Mouse (Mus musculus) stomach, embryonic 14.5 days (tissue): ENCODE results near the gene Cpne4. TPM values are rescaled to one million over a fixed set of nuclear protein-coding genes. Genes with fewer than 3 reads are reported as not detected.
A peak's percentile ranks its signal among the peaks of the same experiment; 100 is the strongest.

Source experiments
- ATAC-seq: fragments of 200-750 bp; cut with Nextera tagmentation; 2 replicates; pipeline ENCODE4 v1.8.0; 2017; ENCODE audit warnings: low read depth, moderate TSS enrichment; ENCODE audit not compliant: insufficient number of reproducible peaks, insufficient read depth, low FRiP score
- H3K27ac ChIP-seq: fragments of 300-500 bp; sonication (generic); 2 replicates; pipeline ENCODE4 v1.5.1; 2014; ENCODE audit warnings: mild to moderate bottlenecking, low read length, moderate library complexity, mixed read lengths
- H3K27me3 ChIP-seq: fragments of 300-500 bp; sonication (generic); 2 replicates; pipeline ENCODE4 v1.6.1; 2014; ENCODE audit warnings: low read length, control low read depth, mixed read lengths; ENCODE audit not compliant: control insufficient read depth, insufficient read depth
- H3K36me3 ChIP-seq: fragments of 300-500 bp; sonication (generic); 2 replicates; pipeline ENCODE4 v1.6.1; 2014; ENCODE audit warnings: mild to moderate bottlenecking, control low read depth, low read length, moderate library complexity, mixed read lengths; ENCODE audit not compliant: control insufficient read depth, insufficient read depth
- H3K4me1 ChIP-seq: fragments of 300-500 bp; sonication (generic); 2 replicates; pipeline ENCODE4 v1.6.1; 2014; ENCODE audit warnings: low read length, control low read depth, mixed read lengths; ENCODE audit not compliant: control insufficient read depth, insufficient read depth
- H3K4me2 ChIP-seq: fragments of 300-500 bp; sonication (generic); replicated peaks from 2 replicates; pipeline ENCODE4 v1.6.1; 2014; ENCODE audit warnings: low read depth, low read length, control low read depth
- H3K4me3 ChIP-seq: fragments of 300-500 bp; sonication (generic); 2 replicates; pipeline ENCODE4 v1.5.1; 2014; ENCODE audit warnings: low read depth, low read length, control low read depth
- H3K9ac ChIP-seq: fragments of 300-500 bp; sonication (generic); replicated peaks from 2 replicates; pipeline ENCODE4 v1.6.1; 2014; ENCODE audit warnings: low read depth, mild to moderate bottlenecking, control low read depth, low read length, moderate library complexity, mixed read lengths
- H3K9me3 ChIP-seq: fragments of 300-500 bp; sonication (generic); 2 replicates; pipeline ENCODE4 v1.6.1; 2016; ENCODE audit warnings: low read depth, low read length, control low read depth; ENCODE audit not compliant: control insufficient read depth
- WGBS: fragments of 180-500 bp; shearing (Covaris S2); extraction: QIAGEN DNeasy Blood & Tissue Kit; methylation state at CpG from one replicate; pipeline ENCODE4 v1.1.7; 2014; 5-methylcytosine and 5-hydroxymethylcytosine counted together
- polyA plus RNA-seq: library from polyadenylated mRNA; unstranded; fragments of >200 nt; fragmentation: Nextera tagmentation; extraction: Ambion mirVana; gene quantifications from 2 replicates; pipeline ENCODE4 v1.2.1, GENCODE M21; 2014

Cpne4 gene
- polyA plus RNA-seq, 1 experiment from 2014 or later: 0.48 TPM

DNA sequence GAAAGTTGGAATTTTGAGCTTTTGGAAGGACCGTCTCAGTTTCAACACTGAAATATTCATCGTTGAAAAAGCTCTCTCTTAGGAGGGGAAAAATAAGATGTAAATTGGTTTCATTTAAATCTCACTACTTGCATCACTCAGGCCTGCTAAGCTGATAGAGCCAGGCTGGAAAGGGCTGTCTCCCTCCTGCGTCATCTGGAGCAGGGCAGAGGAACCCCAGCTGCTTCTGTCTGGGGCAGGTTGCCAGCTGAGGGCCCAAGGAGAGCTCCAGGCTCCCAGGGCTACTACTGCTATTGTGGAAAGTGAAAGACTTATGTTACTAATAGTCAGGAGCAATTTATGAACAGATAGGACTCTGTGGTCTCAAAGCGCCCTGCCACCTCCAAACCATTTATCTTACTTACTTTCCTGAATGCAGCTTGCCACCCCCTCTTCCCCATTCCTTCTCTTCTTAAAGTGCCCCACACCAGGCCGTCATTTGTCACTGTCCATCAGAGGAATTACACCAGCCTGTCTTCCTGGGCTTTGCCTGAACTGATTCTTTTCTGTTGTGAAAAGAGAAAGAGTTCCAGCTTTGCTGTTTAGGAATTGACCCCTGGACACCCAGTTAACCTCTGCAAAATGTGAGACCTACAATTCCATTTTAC lies 99.4 kb downstream of the Cpne4 start:
- peak; percentile 69; the same call in 1 of the 2 replicates for ATAC-seq
- Histone ChIP-seq H3K9ac (no peak overlapping the region), H3K4me2 (no peak overlapping the region), H3K9me3 (no peaks in the 10 kb centered on the region), H3K4me1 (no peaks in the 10 kb centered on the region; the same call in 1 of the 2 replicates), H3K27me3 (no peaks in the 10 kb centered on the region), H3K27ac (no peak overlapping the region), H3K36me3 (no peaks in the 10 kb centered on the region), H3K4me3 (no peak overlapping the region)
- 40% methylated on average over 5 of the region's 5 CpGs for WGBS

DNA sequence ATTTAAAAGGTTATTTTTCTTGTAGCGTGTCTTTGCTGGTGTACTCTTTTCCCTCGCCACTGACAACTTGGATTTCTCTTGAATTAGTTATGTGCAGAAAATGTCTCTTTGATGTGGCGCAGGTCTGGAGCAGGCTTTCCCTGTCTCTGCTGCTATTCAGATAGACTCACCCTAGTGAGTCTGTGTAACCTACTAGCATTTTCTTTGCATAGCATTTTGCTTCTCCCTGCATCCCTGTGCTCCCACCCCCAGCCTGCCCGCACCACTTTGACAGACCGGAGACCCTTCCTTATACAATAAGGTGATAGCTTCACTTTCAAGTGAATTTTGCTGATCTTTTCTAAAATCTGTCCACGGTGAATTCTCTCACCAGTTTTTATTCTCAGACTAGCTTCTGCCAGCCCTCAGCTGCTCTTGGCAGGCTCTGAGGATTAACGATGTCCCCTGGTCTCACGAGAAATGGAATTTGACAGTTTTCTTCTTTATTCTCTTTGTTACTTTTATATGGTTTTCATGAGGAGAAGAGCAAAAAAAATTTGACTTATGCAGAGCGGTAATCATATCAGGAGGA lies 105.7 kb downstream of the Cpne4 start:
- no peak overlapping the region for H3K4me3 ChIP-seq
- 72% methylated on average over 9 of the region's 9 CpGs for WGBS
- no peaks in the 10 kb centered on the region for H3K36me3 ChIP-seq
- H3K4me1 ChIP-seq: no peaks in the 10 kb centered on the region
- no peak overlapping the region for H3K9ac ChIP-seq
- no peaks in the 10 kb centered on the region for H3K27me3 ChIP-seq
- H3K9me3 ChIP-seq: no peaks in the 10 kb centered on the region
- no peak for ATAC-seq
- H3K4me2 ChIP-seq: no peak overlapping the region
- no peak overlapping the region for H3K27ac ChIP-seq

DNA sequence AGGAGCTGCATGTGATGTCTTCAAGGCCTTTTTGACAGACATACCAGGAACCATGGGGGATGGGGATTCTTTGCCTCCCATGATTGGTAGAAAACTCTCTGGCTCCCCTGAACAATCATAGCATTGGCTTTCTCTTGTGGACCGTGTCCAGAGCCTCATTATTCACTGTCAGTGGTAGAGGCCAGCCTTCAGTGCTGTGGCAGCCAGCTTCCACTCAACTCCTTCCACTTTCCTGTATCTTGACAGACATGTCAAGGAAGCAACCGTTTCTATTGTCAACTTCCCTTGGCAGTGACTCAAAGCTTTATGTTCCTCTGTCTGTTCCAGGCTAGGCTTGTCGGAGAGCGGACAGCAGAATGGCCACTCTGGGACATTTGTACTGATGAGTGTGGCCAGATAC lies 112.7 kb downstream of the Cpne4 start:
- ATAC-seq: no peak
- Histone ChIP-seq H3K9ac (no peak overlapping the region), H3K27me3 (no peaks in the 10 kb centered on the region), H3K4me1 (no peaks in the 10 kb centered on the region), H3K4me2 (no peak overlapping the region), H3K36me3 (no peaks in the 10 kb centered on the region), H3K27ac (no peak overlapping the region), H3K9me3 (no peaks in the 10 kb centered on the region), H3K4me3 (no peak overlapping the region)
- 60% methylated on average over 4 of the region's 4 CpGs for WGBS

GRCm38 (mm10) chr9:104676665-104677064 lies 129.6 kb downstream of the Cpne4 start:
- Histone ChIP-seq H3K27ac (no peak overlapping the region), H3K9ac (no peak overlapping the region), H3K4me1 (no peaks in the 10 kb centered on the region), H3K4me3 (no peak overlapping the region), H3K4me2 (no peak overlapping the region), H3K36me3 (no peaks in the 10 kb centered on the region), H3K9me3 (no peaks in the 10 kb centered on the region), H3K27me3 (no peaks in the 10 kb centered on the region)
- no peak for ATAC-seq
- 63% methylated on average over 1 of the region's 1 CpGs for WGBS

DNA sequence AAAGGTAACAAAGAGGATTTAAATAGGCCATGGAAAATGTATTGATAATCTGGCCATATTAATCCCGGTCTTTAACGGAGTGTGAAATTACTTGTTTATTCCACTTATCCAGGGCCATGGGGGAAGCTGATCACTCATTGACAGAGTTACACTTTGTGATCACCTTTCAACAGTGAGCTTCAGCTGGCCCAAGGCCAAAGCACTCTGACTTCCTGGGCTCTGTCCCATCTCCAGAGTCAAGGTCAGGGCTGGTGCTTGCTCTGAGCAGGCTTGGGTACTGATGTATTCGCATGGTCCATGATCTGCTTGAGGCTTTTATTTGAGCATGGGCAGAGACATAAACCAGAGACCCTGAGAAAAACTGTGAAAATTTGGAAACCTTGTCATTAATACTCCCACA lies 131.5 kb downstream of the Cpne4 start:
- Histone ChIP-seq H3K4me1 (no peaks in the 10 kb centered on the region), H3K4me2 (no peak overlapping the region), H3K27ac (no peak overlapping the region), H3K9ac (no peak overlapping the region), H3K4me3 (no peak overlapping the region), H3K9me3 (no peaks in the 10 kb centered on the region), H3K36me3 (no peaks in the 10 kb centered on the region), H3K27me3 (no peaks in the 10 kb centered on the region)
- no peak for ATAC-seq
- WGBS: 91% methylated on average over 3 of the region's 3 CpGs

DNA sequence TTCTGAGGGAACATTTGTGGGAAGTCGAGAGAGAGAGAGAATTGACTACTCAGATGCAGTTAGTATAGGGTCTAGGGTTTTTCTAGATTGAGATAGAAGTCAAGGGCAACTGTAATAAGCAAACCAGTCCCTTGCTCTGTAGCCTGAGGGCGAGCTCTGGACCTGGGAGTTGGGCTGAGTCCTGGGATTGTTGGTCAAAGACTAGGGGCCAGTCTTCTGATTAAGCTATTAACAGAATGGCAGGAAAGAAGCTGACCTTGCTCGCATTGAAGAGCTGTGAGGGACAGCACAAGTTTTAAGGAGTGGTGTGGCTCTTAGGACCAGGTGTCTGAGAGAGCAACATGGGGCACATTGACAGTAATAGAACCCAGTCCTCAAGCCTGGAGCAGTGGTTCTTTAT lies 140.0 kb downstream of the Cpne4 start:
- no peaks in the 10 kb centered on the region for H3K4me1 ChIP-seq
- no peak for ATAC-seq
- no peaks in the 10 kb centered on the region for H3K27me3 ChIP-seq
- WGBS: 66% methylated on average over 3 of the region's 3 CpGs
- H3K9me3 ChIP-seq: no peaks in the 10 kb centered on the region
- no peak overlapping the region for H3K4me2 ChIP-seq
- no peaks in the 10 kb centered on the region for H3K36me3 ChIP-seq
- no peak overlapping the region for H3K27ac ChIP-seq
- no peak overlapping the region for H3K9ac ChIP-seq
- no peak overlapping the region for H3K4me3 ChIP-seq

DNA sequence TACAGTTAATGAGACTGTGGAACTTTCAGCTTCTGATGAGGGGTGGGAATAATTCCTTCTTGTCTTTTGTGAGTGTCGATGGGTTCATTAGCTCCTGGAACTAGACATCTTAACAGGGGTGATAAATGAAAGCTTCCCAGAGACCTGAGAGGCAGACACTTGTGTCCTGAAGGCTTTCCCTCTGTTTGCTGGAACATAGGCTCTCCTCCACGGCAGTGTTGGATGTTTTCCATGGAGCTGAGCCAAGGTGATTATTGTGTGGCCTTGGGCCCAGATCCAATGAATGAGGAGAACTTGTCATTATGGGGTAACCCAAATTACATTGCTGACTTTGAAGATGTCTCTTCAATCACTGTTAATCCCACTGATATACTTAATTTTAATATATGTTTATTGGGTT lies 146.1 kb downstream of the Cpne4 start:
- no peaks in the 10 kb centered on the region for H3K36me3 ChIP-seq
- H3K27ac ChIP-seq: no peak overlapping the region
- H3K9me3 ChIP-seq: no peaks in the 10 kb centered on the region
- no peaks in the 10 kb centered on the region for H3K4me1 ChIP-seq
- ATAC-seq: no peak
- no peak overlapping the region for H3K4me3 ChIP-seq
- 48% methylated on average over 2 of the region's 2 CpGs for WGBS
- H3K9ac ChIP-seq: no peak overlapping the region
- H3K27me3 ChIP-seq: no peaks in the 10 kb centered on the region
- no peak overlapping the region for H3K4me2 ChIP-seq

DNA sequence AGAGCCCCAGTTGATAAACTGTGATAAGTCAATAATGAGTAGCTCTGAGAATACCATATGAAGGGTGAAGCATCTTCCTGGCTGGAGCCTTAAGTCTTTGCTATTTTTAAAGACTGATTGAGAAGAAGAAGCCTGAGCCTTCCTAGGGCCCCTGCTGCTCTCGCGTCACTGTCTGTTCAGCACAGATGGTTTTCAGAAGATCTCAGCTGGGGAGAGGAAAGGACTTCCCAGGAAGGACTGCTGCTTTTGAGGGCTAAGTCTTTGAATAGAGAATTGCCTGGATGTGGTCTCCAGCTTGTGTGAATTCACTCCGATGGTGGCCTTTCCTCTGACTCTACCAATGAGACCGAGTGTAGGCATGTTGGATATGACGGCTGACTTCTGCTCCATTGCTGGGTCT lies 163.7 kb downstream of the Cpne4 start:
- Histone ChIP-seq H3K27me3 (no peaks in the 10 kb centered on the region), H3K4me1 (no peaks in the 10 kb centered on the region), H3K9me3 (no peaks in the 10 kb centered on the region), H3K36me3 (no peaks in the 10 kb centered on the region), H3K4me2 (no peak overlapping the region), H3K27ac (no peak overlapping the region), H3K4me3 (no peak overlapping the region), H3K9ac (no peak overlapping the region)
- ATAC-seq: no peak
- 84% methylated on average over 5 of the region's 5 CpGs for WGBS

DNA sequence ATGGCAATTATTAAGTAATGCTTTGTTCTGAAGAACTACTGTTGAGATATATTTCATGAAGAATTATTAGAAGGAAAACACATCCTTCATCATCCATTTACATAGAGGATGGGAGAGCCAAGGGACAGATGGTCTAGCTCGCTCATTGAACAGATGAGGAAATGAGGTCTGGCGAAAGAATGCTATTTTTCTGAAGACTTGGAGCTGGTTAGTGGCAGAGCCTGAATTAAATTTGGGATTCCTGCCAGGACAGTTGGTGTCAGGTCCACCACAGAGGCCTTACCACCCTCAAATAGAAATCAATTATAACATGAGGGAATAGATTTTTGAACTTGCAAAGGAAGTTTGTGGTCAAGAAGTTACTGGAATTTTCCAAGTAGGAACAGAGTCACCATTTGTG lies 178.2 kb downstream of the Cpne4 start:
- Histone ChIP-seq H3K9ac (no peak overlapping the region), H3K9me3 (0 out of 2 replicates have a peak, but pooled peaks cover 3% of the 10 kb centered on the region), H3K27ac (no peak overlapping the region), H3K27me3 (no peaks in the 10 kb centered on the region), H3K4me2 (no peak overlapping the region), H3K4me3 (no peak overlapping the region), H3K4me1 (no peaks in the 10 kb centered on the region), H3K36me3 (no peaks in the 10 kb centered on the region)
- 76% methylated on average over 2 of the region's 2 CpGs for WGBS
- ATAC-seq: no peak
